ENCODE assay signal across 11 mouse cellular contexts in genomic region chr3:117061831-117062230, GRCm38 (mm10).
DNase-seq lines count a peak whose midpoint lies in the region; ATAC-seq and TF ChIP-seq lines count a peak whose summit lies in the region.
"Had no signal": no experiment of that assay in that cellular context is flagged by ENCODE, and none has a peak within 500 bp of the region (broad histone marks: within the 10 kb centered on the region; RNA-seq: fewer than 3 reads in every experiment).

No protein-coding gene starts in this region.

- no peaks in the 10 kb centered on the region for H3K4me1 ChIP-seq in lung, postnatal 0 days (ENCODE audit: insufficient read depth, low read depth, low read length)
- H3K4me1 ChIP-seq: forebrain, embryonic 12.5 days; intestine, embryonic 15.5 days; megakaryocyte, embryonic 14.5 days had no signal

- no peak for TF ChIP-seq EP300 in lung, postnatal 0 days (IDR thresholded peaks at IDR 0.05)

- TF ChIP-seq CTCF in lung, postnatal 0 days (IDR thresholded peaks at IDR 0.05), result peak; percentile 66

- H3K27ac ChIP-seq in lung, postnatal 0 days (ENCODE audit: low read length), result no peak overlapping the region
- H3K27ac ChIP-seq: forebrain, embryonic 12.5 days; intestine, embryonic 15.5 days had no signal

- ATAC-seq in lung, postnatal 0 days, result no peak
- ATAC-seq: intestine, embryonic 15.5 days had no signal

- peak; percentile 10 to 30 for DNase-seq in cerebellum, postnatal 14 days
- DNase-seq in cerebellum, postnatal 25 days, result no peak
- DNase-seq in kidney, postnatal 10 days, result peak; percentile 29
- DNase-seq in kidney, adult 11 months, result no peak
- DNase-seq in adrenal gland, postnatal 25 days, result peak; percentile 39
- DNase-seq in lung, postnatal 0 days (ENCODE audit: low spot score), result peak; percentile 21
- no peak for DNase-seq in spleen, postnatal 36 days (ENCODE audit: low spot score in 2 of 2)
- DNase-seq in layer of hippocampus, postnatal 36 days, result no peak

- no peaks in the 10 kb centered on the region for H3K9me3 ChIP-seq in lung, postnatal 0 days (ENCODE audit: low read length)
- H3K9me3 ChIP-seq: forebrain, embryonic 12.5 days; intestine, embryonic 15.5 days had no signal

- WGBS in lung, postnatal 0 days, result 87% methylated on average over 1 of the region's 1 CpGs

- H3K4me3 ChIP-seq in lung, postnatal 0 days (ENCODE audit: low read depth, low read length), result no peak overlapping the region
- H3K4me3 ChIP-seq: forebrain, embryonic 12.5 days; intestine, embryonic 15.5 days; megakaryocyte, embryonic 14.5 days had no signal

- no peaks in the 10 kb centered on the region for H3K27me3 ChIP-seq in lung, postnatal 0 days (replicated peaks; ENCODE audit: insufficient read depth, low read length)
- H3K27me3 ChIP-seq: forebrain, embryonic 12.5 days; intestine, embryonic 15.5 days; megakaryocyte, embryonic 14.5 days had no signal

- H3K4me2 ChIP-seq in lung, postnatal 0 days (replicated peaks; ENCODE audit: low read depth, low read length), result no peak overlapping the region
- H3K4me2 ChIP-seq: forebrain, embryonic 12.5 days; intestine, embryonic 15.5 days had no signal

- no peak overlapping the region for H3K9ac ChIP-seq in lung, postnatal 0 days (replicated peaks; ENCODE audit: low read depth)
- H3K9ac ChIP-seq: forebrain, embryonic 12.5 days; intestine, embryonic 15.5 days had no signal

- no peaks in the 10 kb centered on the region for H3K36me3 ChIP-seq in lung, postnatal 0 days (ENCODE audit: insufficient read depth, low read length)
- H3K36me3 ChIP-seq: forebrain, embryonic 12.5 days; intestine, embryonic 15.5 days had no signal

Comparison
In these comparisons a context has a peak if more than half of its experiments do, and no peak if none do; other contexts are left out.
1. DNase-seq: peak in cerebellum, postnatal 14 days (2 of 2), kidney, postnatal 10 days (single experiment), adrenal gland, postnatal 25 days (single experiment) and lung, postnatal 0 days (single experiment); none in cerebellum, postnatal 25 days (0 of 2), kidney, adult 11 months (single experiment), spleen, postnatal 36 days (0 of 2) and layer of hippocampus, postnatal 36 days (0 of 2).